Mouse (Mus musculus) liver, embryonic 11.5 days (tissue): ENCODE measurements around the gene Rab6b. TPM values are rescaled to one million over a fixed set of nuclear protein-coding genes. Genes with fewer than 3 reads are reported as not detected.

ENCODE experiments used
- ATAC-seq: fragments of 200-750 bp; cut with Nextera tagmentation; replicated peaks from 2 replicates; pipeline ENCODE4 v1.8.0; 2017; ENCODE audit warnings: moderate number of reproducible peaks, mild to moderate bottlenecking, moderate TSS enrichment, moderate library complexity; ENCODE audit not compliant: low FRiP score
- DNase-seq: peaks from one replicate; pipeline ENCODE4 v3.0.0-alpha.2; 2017; ENCODE audit warnings: low spot score
- H3K27ac ChIP-seq: fragments of 300-500 bp; sonication (generic); 2 replicates; pipeline ENCODE4 v1.5.1; 2014; ENCODE audit warnings: mild to moderate bottlenecking, low read depth, low read length, control low read depth
- H3K27me3 ChIP-seq: fragments of 300-500 bp; sonication (generic); replicated peaks from 2 replicates; pipeline ENCODE4 v1.6.1; 2014; ENCODE audit warnings: low read length, mixed read lengths; ENCODE audit not compliant: control insufficient read depth, insufficient read depth
- H3K36me3 ChIP-seq: fragments of 300-500 bp; sonication (generic); 2 replicates; pipeline ENCODE4 v1.6.1; 2014; ENCODE audit warnings: mild to moderate bottlenecking, low read length, moderate library complexity, mixed read lengths; ENCODE audit not compliant: control insufficient read depth, insufficient read depth
- H3K4me1 ChIP-seq: fragments of 300-500 bp; sonication (generic); replicated peaks from 2 replicates; pipeline ENCODE4 v1.6.1; 2014; ENCODE audit warnings: low read length, mixed read lengths; ENCODE audit not compliant: control insufficient read depth, insufficient read depth
- H3K4me2 ChIP-seq: fragments of 300-500 bp; sonication (generic); 2 replicates; pipeline ENCODE4 v1.6.1; 2014; ENCODE audit warnings: mild to moderate bottlenecking, control low read depth, moderate library complexity
- H3K4me3 ChIP-seq: fragments of 300-500 bp; sonication (generic); 2 replicates; pipeline ENCODE4 v1.5.1; 2014; ENCODE audit warnings: low read depth, low read length, control low read depth
- H3K9ac ChIP-seq: fragments of 300-500 bp; sonication (generic); 2 replicates; pipeline ENCODE4 v1.6.1; 2014; ENCODE audit warnings: low read depth, low read length, control low read depth
- H3K9me3 ChIP-seq: fragments of 300-500 bp; sonication (generic); 2 replicates; pipeline ENCODE4 v1.6.1; 2016; ENCODE audit warnings: low read length, inconsistent platforms, mixed read lengths; ENCODE audit not compliant: control insufficient read depth
- WGBS: fragments of 180-500 bp; shearing (Covaris S2); extraction: QIAGEN DNeasy Blood & Tissue Kit; methylation state at CpG from one replicate; pipeline ENCODE4 v1.1.7; 2014; 5-methylcytosine and 5-hydroxymethylcytosine counted together
- polyA plus RNA-seq: library from polyadenylated mRNA; unstranded; fragments of >200 nt; fragmentation: Nextera tagmentation; extraction: Ambion mirVana; gene quantifications from 2 replicates; pipeline ENCODE4 v1.2.1, GENCODE M21; 2014

The Rab6b gene
- polyA plus RNA-seq, 1 experiment from 2014 or later: 0.44 TPM

DNA sequence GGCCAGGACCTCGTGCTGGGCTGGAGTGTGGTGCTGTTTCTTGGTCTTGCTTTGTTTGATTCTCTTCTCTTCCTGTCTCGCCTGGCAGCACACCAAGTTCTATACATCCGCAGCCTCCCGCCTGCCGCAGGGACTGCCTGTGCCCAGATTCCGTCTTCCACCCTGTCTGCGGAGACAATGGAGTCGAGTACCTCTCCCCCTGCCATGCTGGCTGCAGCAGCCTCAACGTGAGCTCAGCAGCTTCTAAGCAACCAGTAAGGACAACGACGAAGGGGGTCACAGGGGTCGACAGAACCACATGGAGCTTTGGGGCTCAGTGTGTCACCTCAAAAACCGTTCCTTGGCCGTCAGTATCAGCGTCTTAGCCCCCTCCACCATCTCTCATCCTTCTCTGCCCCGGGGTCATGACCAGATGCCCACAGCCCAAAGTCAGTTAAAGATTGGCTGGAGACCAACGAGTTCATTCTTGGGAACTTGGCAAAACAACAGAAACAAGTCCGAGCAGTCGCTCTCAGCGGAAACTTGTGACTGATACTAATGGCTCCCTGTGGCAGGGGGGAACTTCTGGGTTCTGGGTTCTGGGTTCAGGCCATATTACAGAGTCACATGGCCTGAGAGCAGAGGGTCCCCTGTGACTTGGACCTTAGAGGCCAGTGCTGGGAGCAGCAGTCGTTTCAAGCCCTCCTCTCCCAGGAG, 34.6 kb upstream of the Rab6b start:
- WGBS: 78% methylated on average over 21 of the region's 21 CpGs
- Histone ChIP-seq H3K4me2 (no peak overlapping the region), H3K36me3 (no peaks in the 10 kb centered on the region), H3K27me3 (0 out of 2 replicates have a peak, but pooled peaks cover 2% of the 10 kb centered on the region), H3K9me3 (no peaks in the 10 kb centered on the region), H3K4me1 (no peaks in the 10 kb centered on the region), H3K4me3 (no peak overlapping the region), H3K27ac (no peak overlapping the region), H3K9ac (no peak overlapping the region)
- DNase-seq (no peak), ATAC-seq (no peak)

DNA sequence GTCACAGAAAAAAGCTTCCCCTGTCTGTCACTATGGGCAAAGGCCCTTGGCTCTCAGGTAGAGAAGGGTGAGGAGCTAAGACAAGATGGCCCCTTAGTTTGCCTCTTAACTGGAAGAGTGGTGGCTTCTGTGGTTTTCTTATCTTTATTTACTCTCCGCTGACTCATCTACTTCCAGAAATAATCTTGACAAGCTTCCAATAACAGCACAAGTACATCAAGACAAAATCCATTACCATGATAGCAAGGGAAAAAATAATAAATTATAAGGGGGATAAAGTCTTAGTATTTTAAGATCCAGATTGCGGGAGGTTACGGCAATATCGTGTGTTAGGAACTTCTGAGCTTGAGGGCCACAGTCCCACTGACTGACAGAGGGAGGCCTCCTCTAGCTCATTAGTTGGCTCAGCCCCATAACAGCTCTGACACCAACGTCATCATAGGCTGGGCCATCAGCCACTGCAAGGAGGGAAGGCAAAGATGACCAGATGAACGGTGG, 33.3 kb upstream of the Rab6b start:
- DNase-seq: no peak
- ATAC-seq: no peak
- 65% methylated on average over 6 of the region's 6 CpGs for WGBS

DNA sequence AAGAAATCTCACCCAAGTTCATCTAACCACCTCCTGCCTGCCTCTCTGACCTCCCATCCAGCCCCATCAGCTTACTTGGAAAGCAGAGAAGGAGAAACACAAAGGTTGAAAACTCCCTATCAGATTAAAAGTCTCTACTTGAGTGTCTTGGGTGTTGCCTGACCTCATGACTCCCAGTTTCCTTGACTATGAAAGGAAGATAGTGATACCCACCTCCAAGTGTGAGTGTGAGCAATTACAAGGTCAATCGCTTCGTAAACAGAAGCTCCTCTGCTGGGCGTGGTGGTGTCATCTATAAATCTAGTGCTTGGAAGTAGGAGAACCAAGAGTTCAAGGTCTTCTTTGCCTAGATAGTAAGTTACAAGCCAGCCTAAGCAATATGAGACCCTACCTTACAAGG, 31.4 kb upstream of the Rab6b start:
- Histone ChIP-seq H3K9me3 (no peaks in the 10 kb centered on the region), H3K4me3 (no peak overlapping the region), H3K27me3 (0 out of 2 replicates have a peak, but pooled peaks cover 2% of the 10 kb centered on the region), H3K36me3 (no peaks in the 10 kb centered on the region), H3K4me2 (no peak overlapping the region), H3K27ac (no peak overlapping the region), H3K4me1 (no peaks in the 10 kb centered on the region), H3K9ac (no peak overlapping the region)
- 91% methylated on average over 3 of the region's 3 CpGs for WGBS
- DNase-seq (no peak), ATAC-seq (no peak)

More for the DNA sequence above, 33.3 kb upstream of the Rab6b start:
- H3K4me1 ChIP-seq: no peaks in the 10 kb centered on the region
- no peaks in the 10 kb centered on the region for H3K36me3 ChIP-seq
- H3K4me3 ChIP-seq: no peak overlapping the region
- 0 out of 2 replicates have a peak, but pooled peaks cover 2% of the 10 kb centered on the region for H3K27me3 ChIP-seq
- no peak overlapping the region for H3K9ac ChIP-seq
- H3K27ac ChIP-seq: no peak overlapping the region
- H3K9me3 ChIP-seq: no peaks in the 10 kb centered on the region
- H3K4me2 ChIP-seq: no peak overlapping the region

DNA sequence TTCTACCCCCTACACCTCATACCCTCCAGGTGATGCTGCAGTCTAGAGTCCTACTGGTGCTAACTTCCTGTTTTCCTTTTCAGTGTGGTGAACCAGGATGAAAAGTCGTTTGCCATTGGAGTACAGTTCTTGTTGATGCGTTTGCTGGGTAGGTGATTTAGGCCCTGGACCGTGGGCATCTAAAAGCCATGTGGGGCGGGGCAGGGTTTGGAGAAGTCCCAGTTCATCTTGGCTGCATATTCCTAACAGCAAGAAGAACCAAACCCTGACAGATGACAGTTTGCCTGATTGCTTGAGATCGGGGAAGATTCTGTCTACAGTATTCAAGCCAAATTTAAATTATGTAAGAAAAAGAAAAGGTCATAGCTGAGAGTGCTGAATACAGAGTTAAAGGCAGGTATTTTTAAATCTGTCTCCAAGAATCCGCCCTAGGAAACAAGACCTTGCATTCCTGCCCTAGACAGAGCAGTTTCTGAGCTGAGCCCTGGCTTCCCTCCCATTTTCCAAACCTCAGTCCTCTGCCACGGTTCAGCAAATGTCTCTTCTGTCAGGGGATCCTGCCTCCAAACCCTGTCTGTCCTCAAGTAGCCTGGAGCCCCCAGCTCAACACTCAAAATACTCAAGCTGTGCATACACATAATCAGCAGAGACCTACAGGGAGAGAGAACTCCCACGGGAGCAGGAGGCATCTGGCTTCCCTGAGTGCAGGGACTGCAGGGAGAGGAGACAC, 29.2 kb upstream of the Rab6b start:
- no peaks in the 10 kb centered on the region for H3K9me3 ChIP-seq
- H3K27me3 ChIP-seq: 0 out of 2 replicates have a peak, but pooled peaks cover 2% of the 10 kb centered on the region
- WGBS: 66% methylated on average over 8 of the region's 8 CpGs
- no peak overlapping the region for H3K4me3 ChIP-seq
- H3K4me2 ChIP-seq: no peak overlapping the region
- H3K4me1 ChIP-seq: no peaks in the 10 kb centered on the region
- no peaks in the 10 kb centered on the region for H3K36me3 ChIP-seq
- DNase-seq: no peak
- H3K9ac ChIP-seq: no peak overlapping the region
- ATAC-seq: no peak
- H3K27ac ChIP-seq: no peak overlapping the region

DNA sequence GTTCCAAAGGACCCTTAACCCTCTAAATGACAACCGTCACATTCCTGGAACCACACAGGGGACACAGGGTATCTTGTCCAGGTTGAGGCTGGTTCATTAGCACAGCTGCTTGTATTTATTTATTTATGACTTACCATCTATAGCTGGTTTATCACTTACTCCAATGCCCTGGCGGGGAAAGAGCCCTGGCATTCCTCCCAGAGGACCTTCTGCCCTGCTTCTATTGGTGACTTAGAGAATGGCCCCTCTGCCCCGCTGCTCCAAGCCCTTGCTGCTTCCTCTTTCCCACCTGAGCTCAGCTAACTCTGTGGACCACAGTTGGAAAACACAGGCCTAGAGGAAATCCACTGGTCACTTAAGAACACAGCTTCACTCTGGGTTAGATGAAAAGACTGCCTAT, 28.2 kb upstream of the Rab6b start:
- H3K9ac ChIP-seq: no peak overlapping the region
- no peaks in the 10 kb centered on the region for H3K9me3 ChIP-seq
- no peak overlapping the region for H3K27ac ChIP-seq
- H3K4me2 ChIP-seq: no peak overlapping the region
- no peaks in the 10 kb centered on the region for H3K4me1 ChIP-seq
- 0 out of 2 replicates have a peak, but pooled peaks cover 2% of the 10 kb centered on the region for H3K27me3 ChIP-seq
- DNase-seq (no peak), ATAC-seq (no peak)
- WGBS: 64% methylated on average over 3 of the region's 3 CpGs
- no peaks in the 10 kb centered on the region for H3K36me3 ChIP-seq
- H3K4me3 ChIP-seq: no peak overlapping the region

DNA sequence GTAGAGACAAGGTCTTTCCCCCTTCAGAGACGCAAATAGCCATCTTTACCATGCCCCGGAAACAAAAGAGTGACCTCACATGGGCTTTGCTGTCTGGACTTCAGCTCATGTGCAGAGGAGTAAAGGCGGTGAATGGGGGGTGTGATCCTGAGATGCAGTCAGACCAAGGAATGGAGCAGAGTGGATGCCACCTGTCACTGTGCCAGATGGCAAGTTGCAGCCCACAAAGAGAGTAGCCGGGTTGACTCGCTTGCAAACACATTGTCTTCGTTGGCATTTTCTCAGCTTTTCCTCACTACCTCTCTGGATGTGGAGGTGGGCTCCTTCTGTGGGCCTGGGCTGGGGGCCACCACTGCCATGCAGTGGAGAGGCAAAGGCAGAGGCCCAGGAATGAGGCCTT, 24.9 kb upstream of the Rab6b start:
- no peak overlapping the region for H3K9ac ChIP-seq
- no peak for DNase-seq
- peaks cover 10% of the 10 kb centered on the region for H3K4me1 ChIP-seq
- H3K4me2 ChIP-seq: no peak overlapping the region
- no peaks in the 10 kb centered on the region for H3K27me3 ChIP-seq
- no peak for ATAC-seq
- H3K4me3 ChIP-seq: no peak overlapping the region
- H3K36me3 ChIP-seq: no peaks in the 10 kb centered on the region
- no peak overlapping the region for H3K27ac ChIP-seq
- WGBS: 97% methylated on average over 6 of the region's 6 CpGs
- H3K9me3 ChIP-seq: no peaks in the 10 kb centered on the region

DNA sequence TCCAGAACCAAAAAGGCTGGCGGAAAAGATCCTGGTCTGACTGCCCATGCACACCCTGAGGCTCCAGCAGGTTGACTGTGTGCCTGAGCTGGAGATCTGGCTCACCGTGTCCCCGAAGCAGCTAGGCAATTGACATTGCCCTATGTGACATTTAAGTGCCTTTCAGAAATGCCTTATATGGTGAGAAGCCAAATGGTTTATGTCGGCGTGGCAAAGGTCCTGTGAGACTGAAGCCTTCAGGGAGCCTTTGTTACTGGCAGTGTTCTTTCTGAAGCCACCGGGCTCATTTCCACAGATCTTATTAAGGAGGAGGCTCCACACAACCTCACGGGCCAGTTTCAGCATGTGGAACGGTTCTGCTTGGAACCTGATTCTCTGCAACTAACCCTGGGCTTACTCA, 24.3 kb upstream of the Rab6b start:
- DNase-seq (no peak), ATAC-seq (no peak)
- H3K4me1 ChIP-seq: peaks cover 10% of the 10 kb centered on the region
- H3K9me3 ChIP-seq: no peaks in the 10 kb centered on the region
- H3K4me2 ChIP-seq: no peak overlapping the region
- H3K4me3 ChIP-seq: no peak overlapping the region
- no peaks in the 10 kb centered on the region for H3K27me3 ChIP-seq
- no peaks in the 10 kb centered on the region for H3K36me3 ChIP-seq
- WGBS: 72% methylated on average over 8 of the region's 8 CpGs
- no peak overlapping the region for H3K27ac ChIP-seq
- no peak overlapping the region for H3K9ac ChIP-seq

DNA sequence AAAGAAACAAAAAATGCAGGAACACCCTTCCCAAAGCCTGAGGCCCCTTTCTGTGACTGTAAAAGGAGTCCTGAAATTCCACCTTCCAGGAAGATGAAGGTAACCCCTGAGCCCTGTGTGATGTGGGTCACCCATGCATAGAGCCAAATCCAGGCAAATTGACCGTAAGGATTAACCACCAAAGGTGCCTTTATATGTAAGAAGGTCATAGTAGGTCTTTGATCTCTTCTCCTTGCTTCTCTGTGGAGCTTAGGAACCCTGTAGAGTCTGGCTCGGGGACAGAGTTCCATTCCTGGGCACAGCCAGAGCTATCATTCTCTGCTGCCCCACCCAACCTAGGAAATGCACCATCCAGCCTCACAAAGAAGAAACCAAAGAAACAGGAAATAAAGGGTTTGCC, 22.9 kb upstream of the Rab6b start:
- WGBS: 78% methylated on average over 2 of the region's 2 CpGs
- no peak overlapping the region for H3K4me2 ChIP-seq
- H3K27ac ChIP-seq: no peak overlapping the region
- ATAC-seq: no peak
- H3K27me3 ChIP-seq: no peaks in the 10 kb centered on the region
- DNase-seq: no peak
- H3K9ac ChIP-seq: no peak overlapping the region
- peaks cover 15% of the 10 kb centered on the region for H3K4me1 ChIP-seq
- no peaks in the 10 kb centered on the region for H3K36me3 ChIP-seq
- no peak overlapping the region for H3K4me3 ChIP-seq
- no peaks in the 10 kb centered on the region for H3K9me3 ChIP-seq
